Mouse (Mus musculus): Measurements from ENCODE around the gene Polr2l. TPM values are rescaled to one million over a fixed set of nuclear protein-coding genes. Genes with fewer than 3 reads are reported as not detected.
"Not testable (repeated sequence)": the region's sequence is repeated elsewhere in the genome, so short reads cannot be mapped to it uniquely, and the experiment has no call there.

Gene Polr2l
- polyA plus RNA-seq, 1 experiment, result 20.5 TPM

DNA sequence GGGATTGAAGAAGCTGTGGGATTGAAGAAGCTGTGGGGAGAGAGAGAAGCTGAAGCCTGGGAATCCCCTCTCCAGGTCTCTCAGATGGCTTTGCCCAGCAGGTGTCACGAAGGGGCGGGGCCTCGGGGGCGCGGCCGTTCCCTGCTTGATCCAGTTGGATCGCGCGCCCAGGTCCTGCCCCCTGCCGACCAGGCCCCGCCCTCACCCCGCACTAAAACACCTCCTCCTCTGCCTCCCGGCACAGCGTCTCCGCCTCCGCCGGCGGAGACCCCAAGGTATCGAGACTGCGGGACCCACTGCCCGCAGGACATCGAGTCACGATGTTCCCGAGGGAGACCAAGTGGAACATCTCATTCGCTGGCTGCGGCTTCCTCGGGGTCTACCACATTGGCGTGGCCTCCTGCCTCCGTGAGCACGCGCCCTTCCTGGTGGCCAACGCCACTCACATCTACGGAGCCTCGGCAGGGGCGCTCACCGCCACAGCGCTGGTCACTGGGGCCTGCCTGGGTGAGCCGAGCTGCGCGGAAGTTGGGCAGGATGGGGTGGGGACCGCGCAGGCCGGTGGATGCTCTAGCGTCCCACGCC, 19.9 kb downstream of the Polr2l start, which contains the start of gene Pnpla2:
TSS of gene Pnpla2 (plus strand) at position 232 of the 585 bp plus-strand sequence.
- under 1% methylated on average over 45 of the region's 45 CpGs for WGBS
- peak; percentile 83 to 95 for DNase-seq (ENCODE audit: low read depth in 1 of 2, low spot score in 2 of 2)
- peaks cover 11% of the 10 kb centered on the region; the same call in 1 of the 2 replicates for H3K4me1 ChIP-seq (ENCODE audit: control insufficient read depth, insufficient read depth, insufficient read length)
- H3K27me3 ChIP-seq (ENCODE audit: control insufficient read depth, insufficient read depth, low read length), result no peaks in the 10 kb centered on the region
- H3K4me3 ChIP-seq (ENCODE audit: extremely low read depth, insufficient read depth, insufficient read length), result peak within 1 kb of the TSS; percentile 72
- peak within 1 kb of the TSS; percentile 88 for H3K27ac ChIP-seq (ENCODE audit: insufficient read depth, low read length)
- TF ChIP-seq POLR2A (IDR thresholded peaks at IDR 0.05; ENCODE audit: low read depth, low read length) (peak; percentile 95), CTCF (IDR thresholded peaks at IDR 0.05; ENCODE audit: extremely low read depth, insufficient read depth, insufficient read length, insufficient replicate concordance) (no peak)
- H3K36me3 ChIP-seq (ENCODE audit: control insufficient read depth, insufficient read depth, low read length), result peaks cover 29% of the 10 kb centered on the region

DNA sequence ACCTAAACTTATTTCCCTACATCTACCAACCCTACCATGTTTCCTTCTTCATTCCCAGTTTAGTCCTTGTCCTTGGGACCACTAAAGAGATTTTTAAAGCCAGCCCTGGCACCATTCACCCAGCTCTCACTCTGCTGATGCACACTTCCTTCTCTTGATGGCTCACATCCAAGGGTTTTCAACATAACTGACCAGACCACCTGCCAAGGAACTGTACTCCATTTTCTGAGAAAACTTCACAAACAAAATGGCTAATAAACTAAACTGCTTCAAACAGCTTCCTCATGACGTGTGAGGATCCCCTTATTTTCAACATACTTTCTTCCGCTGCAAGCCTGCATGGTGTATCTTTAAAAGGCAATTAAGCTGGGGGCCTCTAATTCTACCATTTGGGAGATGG, 21.3 kb downstream of the Polr2l start:
- Histone ChIP-seq H3K4me1 (ENCODE audit: control insufficient read depth, insufficient read depth, insufficient read length) (peaks cover 11% of the 10 kb centered on the region; the same call in 1 of the 2 replicates), H3K36me3 (ENCODE audit: control insufficient read depth, insufficient read depth, low read length) (peaks cover 24% of the 10 kb centered on the region), H3K27me3 (ENCODE audit: control insufficient read depth, insufficient read depth, low read length) (no peaks in the 10 kb centered on the region), H3K4me3 (ENCODE audit: extremely low read depth, insufficient read depth, insufficient read length) (no peak overlapping the region), H3K27ac (ENCODE audit: insufficient read depth, low read length) (no peak overlapping the region)
- no peak for DNase-seq (ENCODE audit: low read depth in 1 of 2, low spot score in 2 of 2)
- WGBS, result 76% methylated on average over 2 of the region's 2 CpGs
- TF ChIP-seq POLR2A (IDR thresholded peaks at IDR 0.05; ENCODE audit: low read depth, low read length), result no peak
- TF ChIP-seq CTCF (IDR thresholded peaks at IDR 0.05; ENCODE audit: extremely low read depth, insufficient read depth, insufficient read length, insufficient replicate concordance), result no peak

DNA sequence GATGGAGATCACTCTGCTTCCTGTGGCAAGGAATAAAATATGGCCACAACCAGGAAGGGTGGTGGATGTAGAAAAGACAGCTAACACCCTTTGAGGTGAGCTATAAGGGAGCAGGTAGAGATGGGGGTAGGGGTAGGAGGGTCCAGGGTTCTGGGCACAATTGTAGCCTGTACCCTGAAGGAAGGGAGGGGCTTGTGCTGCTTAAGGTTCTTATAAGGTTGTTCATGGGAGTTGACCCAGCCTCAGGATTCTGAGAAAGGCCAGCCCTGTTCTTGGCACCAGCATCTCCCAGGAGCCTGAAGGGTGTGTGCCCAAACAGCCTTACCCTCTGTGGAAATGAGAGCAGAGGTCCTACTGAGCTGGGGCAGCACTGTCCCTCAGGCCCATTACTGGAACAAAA, 23.0 kb downstream of the Polr2l start:
- DNase-seq (ENCODE audit: low read depth in 1 of 2, low spot score in 2 of 2), result peak in 1 of 2 experiments; percentile 2
- H3K27me3 ChIP-seq (ENCODE audit: control insufficient read depth, insufficient read depth, low read length), result no peaks in the 10 kb centered on the region
- peaks cover 12% of the 10 kb centered on the region for H3K36me3 ChIP-seq (ENCODE audit: control insufficient read depth, insufficient read depth, low read length)
- H3K4me3 ChIP-seq (ENCODE audit: extremely low read depth, insufficient read depth, insufficient read length), result no peak overlapping the region
- TF ChIP-seq CTCF (IDR thresholded peaks at IDR 0.05; ENCODE audit: extremely low read depth, insufficient read depth, insufficient read length, insufficient replicate concordance), result no peak
- no peak for TF ChIP-seq POLR2A (IDR thresholded peaks at IDR 0.05; ENCODE audit: low read depth, low read length)
- no peak overlapping the region for H3K27ac ChIP-seq (ENCODE audit: insufficient read depth, low read length)
- peaks cover 11% of the 10 kb centered on the region; the same call in 1 of the 2 replicates for H3K4me1 ChIP-seq (ENCODE audit: control insufficient read depth, insufficient read depth, insufficient read length)

DNA sequence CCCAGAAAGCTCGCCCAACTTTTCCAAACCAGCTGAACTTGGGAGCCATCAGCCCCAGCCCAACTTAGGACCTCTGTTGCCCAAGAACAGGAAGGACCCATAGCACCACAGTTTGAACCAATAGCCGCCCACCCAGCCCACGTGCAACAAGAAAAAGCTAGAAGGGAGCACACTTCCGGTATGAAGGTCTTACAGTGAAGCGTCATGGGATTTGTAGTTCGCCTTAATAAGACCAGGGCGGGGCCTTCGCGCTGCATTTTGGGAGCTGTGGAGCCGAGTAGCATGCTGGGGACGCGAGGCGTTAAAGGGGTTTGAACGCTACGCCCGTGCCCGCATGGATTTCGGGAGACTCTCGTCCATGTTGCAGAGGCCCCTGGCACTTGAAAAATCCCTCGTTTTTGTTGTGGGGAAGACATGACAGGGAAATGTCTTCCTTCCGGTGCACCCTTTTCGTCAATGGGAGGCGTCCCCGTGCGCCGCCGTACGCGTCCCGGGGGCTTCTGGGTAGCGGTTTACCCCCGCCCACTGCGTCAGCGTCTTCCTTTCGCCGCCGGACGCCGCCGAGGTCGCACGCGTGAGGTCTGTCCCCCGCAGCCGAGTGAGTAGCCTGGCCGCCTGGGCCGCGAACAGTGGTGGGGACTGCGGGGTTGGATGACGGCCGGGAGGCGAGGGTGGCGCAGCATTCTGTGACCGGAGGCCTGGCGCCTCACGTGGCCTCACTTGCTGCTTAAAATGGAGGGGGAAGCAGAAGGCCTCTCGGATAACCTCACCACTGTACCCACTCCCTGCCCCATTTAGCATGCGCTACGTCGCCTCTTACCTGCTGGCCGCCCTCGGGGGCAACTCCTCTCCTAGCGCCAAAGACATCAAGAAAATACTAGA, 27.6 kb downstream of the Polr2l start, which contains the start of gene Rplp2:
TSS of gene Rplp2 (plus strand) at position 261 of the 882 bp plus-strand sequence.
- Histone ChIP-seq H3K4me3 (ENCODE audit: extremely low read depth, insufficient read depth, insufficient read length) (peak within 1 kb of the TSS; percentile 95), H3K27me3 (ENCODE audit: control insufficient read depth, insufficient read depth, low read length) (no peaks in the 10 kb centered on the region), H3K27ac (ENCODE audit: insufficient read depth, low read length) (peak within 1 kb of the TSS; percentile 95), H3K36me3 (ENCODE audit: control insufficient read depth, insufficient read depth, low read length) (peaks cover 12% of the 10 kb centered on the region), H3K4me1 (ENCODE audit: control insufficient read depth, insufficient read depth, insufficient read length) (peaks cover 12% of the 10 kb centered on the region; the same call in 1 of the 2 replicates)
- TF ChIP-seq CTCF (IDR thresholded peaks at IDR 0.05; ENCODE audit: extremely low read depth, insufficient read depth, insufficient read length, insufficient replicate concordance), result no peak
- peak; percentile 83 for TF ChIP-seq POLR2A (IDR thresholded peaks at IDR 0.05; ENCODE audit: low read depth, low read length)
- WGBS, result under 1% methylated on average over 63 of the region's 63 CpGs
- DNase-seq (ENCODE audit: low read depth in 1 of 2, low spot score in 2 of 2), result peak; percentile 91

DNA sequence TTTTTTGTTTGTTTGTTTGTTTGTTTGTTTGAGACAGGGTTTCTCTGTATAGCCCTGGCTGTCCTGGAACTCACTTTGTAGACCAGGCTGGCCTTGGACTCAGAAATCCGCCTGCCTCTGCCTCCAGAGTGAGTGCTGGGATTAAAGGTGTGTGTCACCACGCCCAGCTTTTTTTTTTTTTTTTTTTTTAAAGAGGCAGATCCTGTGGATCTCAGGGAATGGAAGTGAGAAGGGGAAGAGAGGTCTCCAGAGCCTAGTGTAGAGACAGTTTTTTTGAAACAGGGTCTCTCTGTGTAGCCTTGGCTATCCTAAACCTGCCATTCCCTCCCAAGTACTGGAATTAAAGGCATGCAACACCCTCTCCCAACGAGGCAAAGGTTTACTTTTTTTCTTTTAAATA, 28.6 kb downstream of the Polr2l start:
- DNase-seq (ENCODE audit: low read depth in 1 of 2, low spot score in 2 of 2); H3K27ac ChIP-seq (ENCODE audit: insufficient read depth, low read length); H3K4me3 ChIP-seq (ENCODE audit: extremely low read depth, insufficient read depth, insufficient read length); H3K36me3 ChIP-seq (ENCODE audit: control insufficient read depth, insufficient read depth, low read length); H3K27me3 ChIP-seq (ENCODE audit: control insufficient read depth, insufficient read depth, low read length): not testable (repeated sequence)
- peaks cover 12% of the 10 kb centered on the region; the same call in 1 of the 2 replicates for H3K4me1 ChIP-seq (ENCODE audit: control insufficient read depth, insufficient read depth, insufficient read length)
- 89% methylated on average over 3 of the region's 3 CpGs for WGBS

DNA sequence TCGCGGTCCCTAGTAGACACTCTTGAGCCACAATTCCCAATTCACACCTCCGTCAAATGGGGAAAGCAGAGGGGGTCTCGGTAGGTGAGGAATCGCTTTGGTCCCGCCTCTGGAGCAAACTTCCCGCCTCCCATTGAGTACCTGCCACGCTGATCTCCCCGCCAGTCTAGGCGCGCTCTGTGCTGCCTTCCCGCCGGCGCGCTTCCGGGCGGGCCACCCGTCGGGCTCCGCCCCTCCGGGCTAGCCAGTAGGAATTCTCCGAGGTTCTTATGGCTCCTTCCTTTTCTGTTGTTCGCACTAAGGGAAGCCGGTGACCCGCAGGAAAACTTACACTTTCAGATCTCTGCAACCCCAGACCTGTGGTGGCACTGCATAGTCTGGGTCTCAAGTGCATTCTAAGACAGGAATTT, 31.1 kb downstream of the Polr2l start, which contains the start of gene Pidd1:
TSS of gene Pidd1 (minus strand) at position 198 of the 410 bp plus-strand sequence.
- peak within 1 kb of the TSS; percentile 71 for H3K4me3 ChIP-seq (ENCODE audit: extremely low read depth, insufficient read depth, insufficient read length)
- peaks cover 12% of the 10 kb centered on the region; the same call in 1 of the 2 replicates for H3K4me1 ChIP-seq (ENCODE audit: control insufficient read depth, insufficient read depth, insufficient read length)
- H3K36me3 ChIP-seq (ENCODE audit: control insufficient read depth, insufficient read depth, low read length), result peaks cover 2% of the 10 kb centered on the region; the same call in 1 of the 2 replicates
- no peaks in the 10 kb centered on the region for H3K27me3 ChIP-seq (ENCODE audit: control insufficient read depth, insufficient read depth, low read length)
- no peak within 1 kb of the TSS for H3K27ac ChIP-seq (ENCODE audit: insufficient read depth, low read length)
- TF ChIP-seq CTCF (IDR thresholded peaks at IDR 0.05; ENCODE audit: extremely low read depth, insufficient read depth, insufficient read length, insufficient replicate concordance) (no peak), POLR2A (IDR thresholded peaks at IDR 0.05; ENCODE audit: low read depth, low read length) (peak; percentile 21; the same call in 1 of the 2 replicates)
- peak in 1 of 2 experiments; percentile 30 for DNase-seq (ENCODE audit: low read depth in 1 of 2, low spot score in 2 of 2)
- WGBS, result under 1% methylated on average over 25 of the region's 25 CpGs

Data from spleen, adult 2 months (tissue).